ENCODE assay signal across 24 mouse cellular contexts in the genomic region with DNA sequence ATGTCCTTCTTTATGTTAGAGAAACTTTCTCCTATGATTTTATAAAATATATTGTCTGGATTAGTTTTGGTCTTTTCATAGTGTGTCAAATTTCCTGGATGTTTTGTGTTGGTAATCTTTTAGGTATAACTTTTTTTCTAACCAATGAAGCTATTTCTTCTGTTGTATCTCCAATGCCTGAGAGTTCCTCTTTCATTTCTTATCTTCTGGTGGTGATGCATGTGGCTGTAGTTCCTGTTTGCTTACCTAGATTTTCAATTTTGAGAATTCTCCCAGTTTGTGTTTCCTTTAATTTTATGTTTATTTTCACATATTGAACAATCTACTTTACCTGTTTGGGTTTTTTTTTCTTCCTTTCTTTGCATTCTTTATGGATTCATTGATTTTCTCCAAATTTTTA.
A peak's percentile ranks its signal among the peaks of the same experiment; 100 is the strongest.
DNase-seq lines count a peak whose midpoint lies in the region; TF ChIP-seq lines count a peak whose summit lies in the region.
"Had no signal": no experiment of that assay in that cellular context is flagged by ENCODE, and none has a peak within 500 bp of the region (broad histone marks: within the 10 kb centered on the region; RNA-seq: fewer than 3 reads in every experiment).

No protein-coding gene starts in this region.

- H3K36me3 ChIP-seq in MEL (ENCODE audit: control insufficient read depth in 1 of 2, insufficient read depth in 2 of 2, low read length in 2 of 2) = no peaks in the 10 kb centered on the region
- no peaks in the 10 kb centered on the region for H3K36me3 ChIP-seq in heart, embryonic 10.5 days
- H3K36me3 ChIP-seq: G1E had no signal

- DNase-seq in 416B (ENCODE audit: low read depth) (peak; percentile 23), A20 (ENCODE audit: low read depth, low spot score) (peak; percentile 53), MEL (ENCODE audit: low read depth, low spot score) (peak; percentile 48), MEL-GATA-1-ER (ENCODE audit: extremely low read depth, low read depth) (peak; percentile 11)
- DNase-seq in heart, adult 8-10 months (ENCODE audit: low spot score) = no peak
- DNase-seq in right cerebral cortex, adult 18-20 months = no peak
- no peak for DNase-seq in embryo, embryonic 10.5 days (ENCODE audit: low spot score)
- DNase-seq in heart, embryonic 10.5 days (ENCODE audit: low spot score) = no peak
- DNase-seq: adrenal gland, adult 2 months; adrenal gland, adult 8-10 months; adrenal gland, postnatal 10 days; adrenal gland, postnatal 14 days; adrenal gland, postnatal 25 days; adrenal gland, postnatal 36 days; B cell, adult 2 months; cerebellum, adult 11 months; cerebellum, adult 11-12 months; cerebellum, adult 18-20 months; cerebellum, adult 2 months; cerebellum, adult 8-10 months; cerebellum, adult 9-10 months had no signal

- H3K27ac ChIP-seq in MEL (ENCODE audit: control insufficient read depth, low read depth, low read length) = no peak overlapping the region
- no peak overlapping the region for H3K27ac ChIP-seq in heart, embryonic 10.5 days

- TF ChIP-seq CTCF in MEL (IDR thresholded peaks at IDR 0.05 in 2 of 3, conservative IDR thresholded peaks at IDR 0.05 in 1 of 3; ENCODE audit: control insufficient read depth in 1 of 3, insufficient read depth in 1 of 3, low read depth in 2 of 3, low read length in 3 of 3, poor library complexity in 1 of 3, severe bottlenecking in 1 of 3) = no peak

- H3K9me3 ChIP-seq in MEL (replicated peaks; ENCODE audit: insufficient read depth, low read length) = no peaks in the 10 kb centered on the region
- H3K9me3 ChIP-seq in heart, embryonic 10.5 days = no peaks in the 10 kb centered on the region

- no peak overlapping the region for H3K9ac ChIP-seq in MEL (ENCODE audit: control insufficient read depth, low read depth, low read length, poor library complexity, severe bottlenecking)

- no peak for TF ChIP-seq POLR2A in MEL (IDR thresholded peaks at IDR 0.05; ENCODE audit: control insufficient read depth in 1 of 2, insufficient read depth in 1 of 2, low read depth in 1 of 2, low read length in 2 of 2, poor library complexity in 1 of 2)

- no peak overlapping the region for H3K4me3 ChIP-seq in MEL (ENCODE audit: control insufficient read depth in 1 of 2, insufficient read depth in 1 of 2, low read depth in 2 of 2, low read length in 2 of 2)
- no peak overlapping the region for H3K4me3 ChIP-seq in heart, embryonic 10.5 days

- peak; percentile 18 to 77; a peak in 3 of 4 replicates for TF ChIP-seq EP300 in MEL (IDR thresholded peaks at IDR 0.05; ENCODE audit: low read depth in 1 of 2, low read length in 2 of 2)

- H3K4me1 ChIP-seq in MEL (ENCODE audit: control insufficient read depth in 1 of 2, insufficient read depth in 2 of 2, low read length in 2 of 2) = no peaks in the 10 kb centered on the region
- H3K4me1 ChIP-seq in heart, embryonic 10.5 days = no peaks in the 10 kb centered on the region

- TF ChIP-seq RAD21 in MEL (IDR thresholded peaks at IDR 0.05; ENCODE audit: low read depth, low read length) = no peak

- H3K27me3 ChIP-seq in MEL (ENCODE audit: control insufficient read depth in 1 of 2, insufficient read depth in 2 of 2, low read length in 2 of 2) = no peaks in the 10 kb centered on the region
- H3K27me3 ChIP-seq in heart, embryonic 10.5 days (ENCODE audit: insufficient read depth, poor library complexity, severe bottlenecking) = no peaks in the 10 kb centered on the region
- H3K27me3 ChIP-seq: CH12.LX, Patski had no signal

- no peaks in the 10 kb centered on the region for H3K79me2 ChIP-seq in MEL (ENCODE audit: control insufficient read depth, insufficient read depth, low read length, poor library complexity)

TF ChIP-seq in MEL, 35 proteins besides CTCF, POLR2A, EP300 and RAD21:
- no peak for TF ChIP-seq GABPA (IDR thresholded peaks at IDR 0.05; ENCODE audit: low read depth, low read length)
- no peak for TF ChIP-seq TAL1 (IDR thresholded peaks at IDR 0.05; ENCODE audit: low read length)
- TF ChIP-seq ZC3H11A (IDR thresholded peaks at IDR 0.05; ENCODE audit: low read depth, low read length) = no peak
- 0 out of 2 replicates have a peak, but pooled peaks have one; percentile 29 for TF ChIP-seq RCOR1 (IDR thresholded peaks at IDR 0.05; ENCODE audit: low read depth, low read length)
- no peak for TF ChIP-seq BHLHE40 (IDR thresholded peaks at IDR 0.05; ENCODE audit: borderline replicate concordance, low read depth, low read length)
- peak; percentile 78 for TF ChIP-seq GATA1 (IDR thresholded peaks at IDR 0.05; ENCODE audit: low read depth, low read length)
- TF ChIP-seq ZMIZ1 (IDR thresholded peaks at IDR 0.05; ENCODE audit: low read depth, low read length) = no peak
- no peak for TF ChIP-seq CHD2 (IDR thresholded peaks at IDR 0.05; ENCODE audit: low read length)
- no peak for TF ChIP-seq JUND (IDR thresholded peaks at IDR 0.05; ENCODE audit: low read depth, low read length)
- TF ChIP-seq TBP (IDR thresholded peaks at IDR 0.05; ENCODE audit: low read depth, low read length) = no peak
- 0 out of 2 replicates have a peak, but pooled peaks have one; percentile 18 for TF ChIP-seq ELF1 (IDR thresholded peaks at IDR 0.05; ENCODE audit: low read depth, low read length)
- no peak for TF ChIP-seq NELFE (IDR thresholded peaks at IDR 0.05; ENCODE audit: low read depth, low read length)
- no peak for TF ChIP-seq USF1 (IDR thresholded peaks at IDR 0.05; ENCODE audit: low read depth, low read length)
- TF ChIP-seq MAFK (IDR thresholded peaks at IDR 0.05; ENCODE audit: borderline replicate concordance, low read depth, low read length) = no peak
- TF ChIP-seq MYC (IDR thresholded peaks at IDR 0.05; ENCODE audit: low read depth, low read length) = peak; percentile 58; the same call in 1 of the 2 replicates
- TF ChIP-seq MAX (IDR thresholded peaks at IDR 0.05; ENCODE audit: low read length) = no peak

Comparison
In these comparisons a context has a peak if more than half of its experiments do, and no peak if none do; other contexts are left out.
1. DNase-seq: peak in 416B (single experiment), A20 (single experiment), MEL (single experiment) and MEL-GATA-1-ER (single experiment); none in heart, adult 8-10 months (single experiment), right cerebral cortex, adult 18-20 months (single experiment), embryo, embryonic 10.5 days (single experiment) and heart, embryonic 10.5 days (single experiment).